Mouse (Mus musculus): ENCODE measurements around the gene AU022252.

The AU022252 gene

DNA sequence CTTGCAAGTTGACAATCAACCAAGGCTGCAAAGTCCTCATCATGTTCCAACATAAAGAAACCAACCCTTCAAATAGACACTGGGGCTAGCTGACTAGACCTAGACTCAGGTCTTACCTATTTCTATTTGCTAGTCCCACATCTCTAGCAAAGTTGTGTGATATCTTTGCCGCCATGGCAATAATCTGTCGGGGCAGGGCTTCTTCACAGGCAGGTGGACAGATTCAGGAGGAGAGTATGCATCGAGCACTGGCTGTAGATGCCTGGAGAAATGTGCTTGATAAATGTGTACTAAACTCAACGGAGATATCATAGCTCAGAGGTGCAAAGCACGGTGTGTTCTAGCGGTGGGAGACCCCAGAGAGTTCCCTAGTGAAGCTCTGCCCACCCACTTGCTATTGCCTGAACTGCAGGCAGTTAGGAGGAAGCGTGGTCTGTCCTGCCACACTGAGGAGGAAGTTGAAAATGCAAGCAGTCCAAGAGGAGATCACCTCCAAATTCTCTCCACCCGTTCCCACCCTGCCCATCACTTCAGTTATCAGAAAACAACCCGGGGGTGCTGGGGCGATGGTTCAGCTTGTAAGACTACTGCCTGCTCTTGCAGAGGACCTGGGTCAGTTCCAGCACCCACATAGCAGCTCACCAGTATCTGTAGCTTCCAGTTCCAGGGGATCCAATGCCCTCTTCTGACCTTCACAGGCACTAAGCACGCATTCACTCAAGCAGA is 44.3 kb downstream of the AU022252 start:
- no peak for DNase-seq (ENCODE audit: low spot score in 2 of 2)

DNA sequence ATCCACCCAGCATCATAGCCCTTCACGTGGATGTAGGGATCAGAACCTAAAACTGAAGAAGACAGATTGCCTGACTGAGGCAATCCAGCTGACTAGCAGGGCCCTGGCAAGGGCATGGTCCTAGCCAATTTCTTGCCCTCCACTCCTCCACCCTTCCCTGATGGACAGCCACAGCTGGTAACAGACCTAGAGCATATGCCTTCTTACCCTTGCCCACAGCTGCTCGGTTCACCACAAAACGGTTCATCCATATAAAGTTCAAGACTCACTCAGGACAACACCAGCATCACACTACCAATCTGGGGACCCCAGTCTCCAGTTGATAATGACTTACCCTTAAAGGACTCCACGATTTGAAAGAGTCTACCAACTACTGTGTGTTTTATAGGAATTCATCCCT is 46.7 kb downstream of the AU022252 start:
- no peak for DNase-seq (ENCODE audit: low spot score in 2 of 2)

DNA sequence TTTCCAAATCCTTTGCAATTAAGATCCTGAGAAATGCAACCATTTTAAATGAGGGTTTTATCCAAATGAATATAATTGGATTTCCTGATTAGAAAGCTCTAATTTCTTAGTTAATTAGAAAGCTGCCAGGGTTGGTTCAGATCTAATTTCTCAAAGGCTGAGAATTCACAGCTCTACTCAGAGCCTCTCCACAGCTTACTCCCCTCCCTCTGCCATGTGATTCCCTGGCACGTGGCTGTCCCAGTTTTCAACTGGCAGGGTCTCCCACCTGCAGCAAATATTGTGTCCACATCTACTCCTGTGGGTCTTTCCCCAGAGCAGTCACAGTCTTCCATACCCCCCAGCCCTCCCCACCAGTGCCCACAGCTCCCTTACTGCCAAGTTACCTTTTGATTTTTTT is 49.0 kb downstream of the AU022252 start:
- DNase-seq (ENCODE audit: low spot score in 2 of 2): no peak

DNA sequence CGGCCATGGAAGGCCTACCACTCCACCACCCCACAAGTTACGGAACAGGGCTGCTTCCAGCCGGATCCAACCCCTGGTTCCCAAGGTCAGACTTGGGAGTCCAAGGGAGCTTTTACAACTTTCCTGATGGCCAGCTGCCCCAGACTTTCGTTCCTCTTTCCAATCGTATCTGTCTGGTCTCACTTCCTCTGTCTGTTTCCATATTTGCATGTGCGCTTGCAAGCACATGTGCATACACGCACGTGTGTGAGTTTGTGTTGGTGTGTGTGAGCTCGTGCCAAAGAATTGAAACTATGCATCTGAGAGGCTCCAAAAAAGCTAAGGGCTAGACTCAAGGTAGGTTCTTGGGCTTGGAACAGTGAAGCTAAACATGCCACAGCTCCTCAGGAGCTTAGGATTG is 51.1 kb downstream of the AU022252 start:
- DNase-seq (ENCODE audit: low spot score in 2 of 2): no peak

DNA sequence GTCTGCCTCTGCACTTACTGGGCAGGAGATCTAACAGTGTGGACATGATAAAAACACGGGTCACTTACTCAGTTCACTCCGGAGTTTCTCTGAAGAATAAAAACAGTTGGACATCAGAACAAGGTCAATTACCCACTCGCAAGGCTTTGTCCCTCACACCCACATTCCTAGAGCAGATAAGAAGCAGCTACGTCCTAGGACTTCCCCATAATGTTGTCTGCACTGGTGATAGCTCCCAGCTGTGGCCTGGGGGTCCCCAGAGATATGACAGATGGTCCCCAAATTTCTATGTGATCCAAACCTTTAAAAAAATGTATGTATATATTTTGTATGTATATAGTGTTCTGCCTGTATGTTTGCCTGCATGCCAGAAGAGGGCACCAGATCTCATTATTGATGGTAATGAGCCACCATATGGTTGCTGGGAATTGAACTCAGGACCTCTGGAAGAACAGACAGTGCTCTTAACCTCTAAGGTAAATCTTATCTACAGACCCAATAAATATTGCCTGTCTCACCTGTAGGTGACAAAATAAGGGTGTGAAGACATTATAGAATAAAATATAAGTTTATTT is 52.3 kb downstream of the AU022252 start:
- no peak for DNase-seq (ENCODE audit: low spot score in 2 of 2)

DNA sequence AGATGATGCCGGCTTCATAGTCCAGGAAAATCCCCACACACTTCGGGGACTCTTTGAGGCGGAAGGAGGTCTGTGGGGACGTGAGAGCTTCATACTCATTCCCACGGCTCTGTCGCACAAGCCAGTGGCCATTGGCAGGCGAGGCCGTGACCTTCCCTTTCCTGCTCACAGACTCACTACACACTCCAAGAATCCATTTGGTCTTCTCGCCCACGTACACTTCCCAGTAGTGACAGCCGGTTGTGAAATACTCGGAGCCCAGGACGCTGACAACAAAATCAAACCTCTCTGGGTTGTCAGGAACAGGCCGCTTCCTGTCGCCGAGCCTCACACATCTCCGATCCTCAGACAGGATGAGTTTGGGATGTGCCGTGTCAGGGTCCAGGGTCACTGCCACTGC is 54.2 kb downstream of the AU022252 start:
- DNase-seq (ENCODE audit: low spot score in 2 of 2): no peak

DNA sequence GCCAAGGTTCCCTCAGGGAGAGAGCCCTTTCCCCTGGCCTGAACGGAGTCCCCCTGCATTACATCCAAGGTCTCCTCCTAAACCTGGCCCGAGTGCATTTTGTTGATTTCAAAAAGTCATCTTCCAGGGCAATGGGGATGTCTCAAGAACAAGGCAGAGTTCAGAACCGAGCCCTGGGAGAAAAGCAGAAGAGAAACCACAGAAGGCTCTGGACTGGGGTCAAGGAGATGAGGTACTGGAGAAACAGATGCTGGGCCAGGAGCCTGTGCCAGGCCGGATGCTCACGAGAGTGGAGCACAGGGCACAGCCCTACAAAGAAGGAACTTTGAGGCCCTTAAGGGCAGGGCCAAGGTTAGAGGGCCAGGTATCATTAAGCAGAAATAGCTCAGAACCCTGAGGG is 54.8 kb downstream of the AU022252 start:
- DNase-seq (ENCODE audit: low spot score in 2 of 2): no peak

DNA sequence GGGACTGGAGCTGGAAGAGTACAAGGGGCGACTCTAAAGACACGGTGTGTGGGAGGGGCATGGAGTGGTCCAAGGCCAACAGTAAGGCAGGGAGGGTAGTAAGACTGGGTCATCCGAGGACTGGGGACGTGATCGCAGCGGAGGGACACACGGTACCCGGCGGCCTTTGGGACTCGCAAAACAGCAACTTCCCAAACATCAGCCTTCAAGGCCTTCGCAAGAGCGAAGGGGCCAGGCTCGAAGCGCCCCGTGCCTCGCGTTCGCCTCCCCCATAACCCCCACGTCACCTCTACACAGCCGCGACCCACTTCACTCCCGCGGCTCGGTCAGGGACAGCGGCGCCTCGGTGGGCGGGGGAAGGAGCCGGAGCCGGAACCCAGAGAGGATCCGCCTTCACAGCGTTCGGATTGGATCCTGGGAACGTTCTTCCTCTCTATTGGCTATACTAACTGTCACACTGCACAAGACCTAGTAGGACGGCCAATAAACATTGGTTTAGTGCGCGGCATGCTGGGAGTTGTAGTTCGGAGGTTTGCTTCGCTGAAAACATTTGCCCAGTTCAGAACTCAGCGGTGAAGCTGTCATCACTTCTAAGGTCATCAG is 58.6 kb downstream of the AU022252 start, which contains the start of gene Zfp691:
Zfp691 (minus strand) TSS at position 345 of the 603 bp plus-strand sequence.
- peak; percentile 94 to 95 for DNase-seq (ENCODE audit: low spot score in 2 of 2)

DNA sequence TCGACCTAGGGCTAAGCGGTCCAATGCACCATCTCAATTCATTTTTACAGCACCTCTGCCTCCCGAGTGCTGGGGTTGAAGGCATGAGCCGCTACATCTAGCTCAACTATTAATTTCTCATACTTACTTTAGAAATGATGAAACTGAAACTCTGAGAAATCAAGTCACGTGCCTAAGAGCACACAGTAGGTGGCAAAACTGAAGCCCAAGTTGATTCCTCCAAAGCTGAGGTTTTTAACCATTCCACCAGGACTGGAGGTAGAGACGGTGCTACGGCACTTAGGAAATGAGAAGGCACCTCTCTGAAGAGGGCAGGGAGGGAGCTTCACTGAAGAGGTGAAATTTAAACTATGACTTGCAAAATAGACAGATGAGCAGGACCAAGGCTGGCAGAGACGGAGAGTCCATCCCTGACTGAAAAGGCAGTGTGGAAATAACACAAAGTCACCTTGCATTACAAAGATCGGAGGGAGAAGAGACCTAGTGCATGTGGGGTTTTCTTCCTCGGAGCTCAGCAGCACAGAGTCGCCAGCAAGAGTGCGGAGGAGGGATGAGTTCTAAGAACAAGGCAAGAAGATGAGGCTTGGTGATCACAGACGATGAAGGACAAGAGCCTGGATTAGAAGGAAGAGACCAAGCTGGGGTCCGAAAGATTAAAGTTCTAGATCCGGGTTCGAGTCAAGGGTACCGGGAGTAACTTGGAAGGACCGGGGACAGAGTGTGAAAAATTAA is 59.4 kb downstream of the AU022252 start:
- no peak for DNase-seq (ENCODE audit: low spot score in 2 of 2)

DNA sequence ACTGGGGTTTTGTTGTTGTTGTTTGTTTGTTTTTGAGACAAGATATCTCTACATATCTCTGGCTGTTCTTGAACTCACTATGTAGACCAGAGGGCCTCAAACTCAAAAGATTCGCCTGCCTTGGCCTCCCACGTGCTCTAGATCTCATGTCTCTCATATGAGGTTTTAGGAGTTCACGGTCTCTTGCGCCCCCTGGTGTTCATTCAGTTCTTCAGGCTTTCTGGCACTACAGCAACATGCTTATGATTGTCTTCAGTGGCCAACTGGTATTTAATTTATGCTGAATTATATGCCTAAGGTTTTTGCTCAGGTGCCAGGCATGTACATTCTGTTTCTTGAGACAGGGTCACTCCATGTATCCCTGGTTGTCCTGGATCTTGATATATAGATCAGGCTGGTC is 64.8 kb downstream of the AU022252 start:
- DNase-seq (ENCODE audit: low spot score in 2 of 2): peak; percentile 73 to 81

DNA sequence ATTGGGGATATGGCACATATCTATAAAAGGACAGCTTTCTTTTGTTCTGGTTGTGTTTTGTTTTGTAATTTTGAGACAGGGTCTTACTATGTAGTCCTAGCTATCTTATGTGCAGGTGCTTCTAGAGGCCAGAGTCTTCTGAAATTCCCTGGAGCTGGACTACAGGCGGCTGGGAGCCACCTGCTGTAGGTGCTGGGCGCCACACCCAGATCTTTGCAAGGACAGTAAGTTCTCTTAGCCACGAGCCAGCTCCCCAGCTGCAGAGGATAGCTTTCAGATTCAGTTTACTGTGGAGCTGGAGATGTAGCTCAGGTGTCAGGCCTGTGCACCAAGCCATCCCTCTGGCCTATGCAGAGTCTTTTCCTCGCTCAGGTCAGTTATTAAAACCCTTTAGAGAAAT is 65.4 kb downstream of the AU022252 start:
- no peak for DNase-seq (ENCODE audit: low spot score in 2 of 2)

DNA sequence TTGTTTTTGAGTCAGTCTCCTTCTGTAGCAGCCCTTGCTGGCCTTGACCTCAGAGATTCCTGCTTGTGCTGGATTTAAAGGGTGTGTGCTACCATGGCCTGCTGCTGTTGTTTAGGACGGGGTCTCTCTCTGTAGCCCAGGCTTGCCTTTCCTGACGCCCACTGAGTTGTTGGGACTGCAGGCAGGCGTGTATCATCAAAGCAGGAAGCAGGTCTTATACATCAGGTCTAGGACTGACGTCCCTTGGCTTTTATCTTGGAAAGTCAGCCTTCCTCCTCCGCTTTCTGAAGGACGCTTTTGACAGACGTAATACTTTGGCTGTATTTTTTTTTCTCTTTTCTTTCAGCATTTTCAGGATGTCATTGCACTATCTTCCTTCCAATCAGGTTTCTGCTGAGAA is 66.6 kb downstream of the AU022252 start:
- DNase-seq (ENCODE audit: low spot score in 2 of 2): no peak

DNA sequence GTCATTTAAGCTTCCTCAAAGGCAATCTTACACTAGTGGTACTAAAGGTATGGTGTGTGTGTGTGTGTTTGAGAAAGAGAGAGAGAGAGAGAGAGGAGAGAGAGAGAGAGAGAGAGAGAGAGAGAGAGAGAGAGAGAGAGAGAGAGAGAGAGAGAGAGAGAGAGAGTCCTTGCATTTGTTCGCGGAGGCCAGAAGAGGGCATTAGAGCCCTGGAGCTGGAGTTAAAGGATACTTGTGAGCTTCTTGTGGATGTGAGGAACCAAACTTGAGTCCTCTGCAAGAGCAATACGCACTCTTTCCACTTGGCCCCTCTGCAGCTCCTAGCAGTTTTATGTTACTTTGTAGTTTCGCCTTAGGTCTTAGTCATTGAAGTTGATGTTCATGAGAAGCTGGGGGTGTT is 69.5 kb downstream of the AU022252 start:
- DNase-seq (ENCODE audit: low spot score in 2 of 2): no peak

DNA sequence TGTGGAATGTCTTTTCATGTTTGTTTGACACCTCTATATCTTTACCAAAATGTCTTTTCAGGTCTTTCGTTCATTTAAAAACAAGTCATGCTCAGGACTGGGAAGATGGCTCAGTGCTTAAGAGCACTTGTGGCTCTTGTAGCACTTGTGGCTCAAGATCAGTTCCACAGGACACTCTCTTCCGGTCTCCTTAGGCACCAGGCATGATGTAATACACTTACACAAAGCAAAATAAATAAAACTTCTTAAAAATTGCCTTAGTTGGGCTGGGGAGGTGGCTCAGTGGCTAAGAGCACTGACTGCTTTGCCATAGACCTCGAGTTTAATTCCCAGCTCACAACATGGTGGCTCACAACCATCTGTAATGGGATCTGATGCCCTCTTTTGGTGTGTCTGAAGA is 71.2 kb downstream of the AU022252 start:
- DNase-seq (ENCODE audit: low spot score in 2 of 2): no peak

DNA sequence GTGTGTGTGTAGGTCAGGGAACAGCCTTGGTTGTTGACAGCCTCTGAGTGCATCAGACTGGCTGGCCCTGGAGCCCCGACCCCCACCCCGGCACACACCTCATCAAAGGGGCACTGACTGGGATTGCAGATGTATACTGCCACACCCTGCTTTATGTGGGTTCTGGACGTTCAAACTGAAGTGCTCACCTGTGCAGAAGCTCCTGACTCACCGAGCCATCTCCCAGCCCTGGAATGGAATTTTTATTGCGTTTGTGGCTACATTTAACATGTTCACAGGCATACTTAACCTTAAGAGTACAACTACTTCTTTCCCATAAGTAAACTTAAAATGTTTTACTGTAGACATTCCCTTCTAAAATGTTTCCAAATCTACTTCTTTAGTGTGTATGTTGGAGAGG is 74.6 kb downstream of the AU022252 start:
- no peak for DNase-seq (ENCODE audit: low spot score in 2 of 2)

DNA sequence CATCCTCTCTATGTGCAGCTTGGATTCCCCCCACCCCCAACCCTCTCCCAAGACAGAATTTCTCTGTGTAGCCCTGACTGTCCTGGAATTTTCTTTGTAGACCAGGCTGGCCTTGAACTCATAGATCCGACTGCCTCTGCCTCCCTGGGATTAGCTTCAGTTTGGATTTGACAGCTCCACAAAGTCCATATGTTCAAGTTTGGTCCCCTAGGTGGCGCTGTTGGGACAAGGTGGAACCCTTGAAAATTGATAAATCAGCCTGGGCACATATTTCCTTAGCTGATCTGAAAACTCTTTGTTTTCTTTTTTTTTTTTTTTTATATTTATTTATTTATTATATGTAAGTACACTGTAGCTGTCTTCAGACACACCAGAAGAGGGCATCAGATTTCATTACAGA is 75.3 kb downstream of the AU022252 start:
- no peak for DNase-seq (ENCODE audit: low spot score in 2 of 2)
